Mouse (Mus musculus): ENCODE measurements around the gene Tmem217. TPM values are rescaled to one million over a fixed set of nuclear protein-coding genes. Genes with fewer than 3 reads are reported as not detected.

Tmem217 gene
- polyA plus RNA-seq, 2 experiments, result 0.09 TPM; not detected in 1

DNA sequence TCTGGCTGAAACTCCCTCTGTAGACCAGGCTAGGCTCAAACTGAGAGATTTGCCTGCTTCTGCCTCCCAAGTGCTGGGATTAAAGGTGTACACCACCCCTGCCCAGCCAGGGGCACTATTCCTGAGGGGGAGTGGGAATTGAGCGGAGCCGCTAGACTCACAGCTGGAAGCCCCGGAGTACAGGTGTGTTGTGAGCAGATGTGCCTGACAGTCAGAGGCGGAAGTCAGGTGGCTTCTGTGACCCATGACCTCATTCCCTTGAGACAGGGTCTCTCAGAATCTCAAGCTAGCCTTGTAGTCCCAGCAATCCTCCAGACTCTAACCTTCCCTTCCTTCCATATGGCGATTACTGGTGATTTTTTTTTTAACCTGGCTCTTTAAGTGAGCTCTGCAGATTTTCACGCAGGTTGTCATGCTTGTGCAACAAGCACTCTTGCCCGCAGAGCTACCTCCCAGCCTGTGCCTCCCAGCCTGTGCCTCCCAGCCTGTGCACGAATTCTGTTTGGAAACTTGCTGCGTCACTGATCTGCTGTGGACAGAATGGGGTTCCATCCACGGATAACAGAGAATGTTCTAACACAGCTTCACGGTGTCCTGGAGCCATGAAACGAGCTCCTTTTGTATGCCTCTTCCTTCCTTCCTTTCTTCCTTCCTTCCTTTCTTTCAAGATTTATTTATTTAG lies 43.1 kb downstream of the Tmem217 start:
- peak overlapping the region; percentile 86 for H3K27ac ChIP-seq
- H3K9ac ChIP-seq (replicated peaks), result peak overlapping the region; percentile 55
- no peaks in the 10 kb centered on the region for H3K36me3 ChIP-seq (replicated peaks; ENCODE audit: control insufficient read depth, insufficient read depth, low read depth)
- H3K4me2 ChIP-seq (ENCODE audit: low read depth), result peak overlapping the region; percentile 37
- 43% methylated on average over 12 of the region's 12 CpGs for WGBS (ENCODE audit: insufficient replicate concordance)
- peak; percentile 76 for ATAC-seq (ENCODE audit: insufficient read depth)
- no peaks in the 10 kb centered on the region for H3K9me3 ChIP-seq (ENCODE audit: control insufficient read depth, low read length)
- no peak for DNase-seq (ENCODE audit: low read depth in 3 of 3, low spot score in 3 of 3)
- no peak overlapping the region for H3K4me3 ChIP-seq (ENCODE audit: insufficient read depth in 1 of 2, low read depth in 2 of 2, low read length in 2 of 2)
- peaks cover 32 to 59% of the 10 kb centered on the region in 2 experiments for H3K4me1 ChIP-seq (replicated peaks; ENCODE audit: control insufficient read depth in 2 of 2, insufficient read depth in 2 of 2, low read length in 1 of 2)
- TF ChIP-seq CTCF (IDR thresholded peaks at IDR 0.05; ENCODE audit: low read depth) (no peak), EP300 (IDR thresholded peaks at IDR 0.05; ENCODE audit: low read depth) (peak; percentile 70)
- no peaks in the 10 kb centered on the region for H3K27me3 ChIP-seq (ENCODE audit: control insufficient read depth, insufficient read depth, low read length)

GRCm38 (mm10) chr17:29503700-29504099 lies 48.5 kb downstream of the Tmem217 start:
- ATAC-seq (ENCODE audit: insufficient read depth) (no peak), DNase-seq (ENCODE audit: low read depth in 3 of 3, low spot score in 3 of 3) (no peak)
- no peaks in the 10 kb centered on the region for H3K27me3 ChIP-seq (ENCODE audit: control insufficient read depth, insufficient read depth, low read length)
- no peak overlapping the region for H3K4me3 ChIP-seq (ENCODE audit: insufficient read depth in 1 of 2, low read depth in 2 of 2, low read length in 2 of 2)
- no peaks in the 10 kb centered on the region; the same call in 1 of the 2 replicates for H3K9me3 ChIP-seq (ENCODE audit: control insufficient read depth, low read length)
- TF ChIP-seq CTCF (IDR thresholded peaks at IDR 0.05; ENCODE audit: low read depth) (peak; percentile 70), EP300 (IDR thresholded peaks at IDR 0.05; ENCODE audit: low read depth) (no peak)
- no peak overlapping the region for H3K9ac ChIP-seq (replicated peaks)
- H3K36me3 ChIP-seq (replicated peaks; ENCODE audit: control insufficient read depth, insufficient read depth, low read depth), result no peaks in the 10 kb centered on the region
- H3K4me2 ChIP-seq (ENCODE audit: low read depth), result peak overlapping the region; percentile 68
- 82% methylated on average over 5 of the region's 5 CpGs for WGBS (ENCODE audit: insufficient replicate concordance)
- peak overlapping the region; percentile 95 for H3K27ac ChIP-seq
- peaks cover 53 to 65% of the 10 kb centered on the region in 2 experiments for H3K4me1 ChIP-seq (replicated peaks; ENCODE audit: control insufficient read depth in 2 of 2, insufficient read depth in 2 of 2, low read length in 1 of 2)

DNA sequence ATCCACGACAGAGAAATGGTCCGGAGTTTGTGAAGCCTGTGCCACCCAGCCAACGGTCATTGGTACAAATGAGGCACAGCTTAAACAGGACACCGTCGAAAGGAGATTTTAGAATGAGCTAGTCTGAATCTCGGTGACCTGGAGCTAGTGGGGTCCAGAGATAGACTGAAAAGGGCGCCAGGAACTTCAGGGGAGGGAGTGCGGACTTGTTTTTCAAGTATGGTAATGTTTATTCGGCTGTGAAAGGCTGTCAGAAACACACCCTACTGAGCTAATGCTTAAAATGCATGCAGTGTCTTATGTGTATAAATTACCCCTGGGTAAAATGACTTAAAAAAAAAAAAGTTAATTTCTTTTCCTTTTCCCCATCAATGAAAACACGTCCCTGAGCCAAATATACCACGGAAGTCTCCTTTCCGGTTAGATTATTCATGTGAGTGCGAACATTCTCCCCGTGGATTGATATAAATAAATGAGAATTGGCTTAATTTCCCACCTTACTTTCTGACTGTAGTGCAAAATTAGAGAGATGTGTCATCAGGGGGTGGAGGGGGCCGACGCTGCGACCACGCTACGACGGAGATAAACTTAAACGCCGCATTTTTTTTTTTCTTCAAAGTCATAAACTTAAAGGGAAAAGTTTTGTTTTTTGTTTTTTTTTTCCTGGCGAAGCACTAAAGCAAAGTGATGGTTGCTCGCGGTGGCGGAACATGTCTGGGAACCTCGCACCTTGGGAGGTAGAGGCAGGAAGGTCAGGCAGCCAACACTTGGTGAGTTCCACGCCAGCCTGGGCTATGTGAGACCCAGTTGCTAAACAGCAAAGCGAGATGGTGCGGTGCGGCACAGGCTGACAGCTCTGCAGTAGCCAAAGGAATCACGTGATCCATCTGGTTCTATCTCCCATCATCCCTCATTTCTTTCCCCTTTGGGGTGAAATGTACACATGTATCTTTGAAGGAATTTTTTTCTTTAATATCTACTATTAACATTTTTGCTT lies 49.2 kb downstream of the Tmem217 start:
- Histone ChIP-seq H3K9me3 (ENCODE audit: control insufficient read depth, low read length) (no peaks in the 10 kb centered on the region; the same call in 1 of the 2 replicates), H3K36me3 (replicated peaks; ENCODE audit: control insufficient read depth, insufficient read depth, low read depth) (no peaks in the 10 kb centered on the region), H3K27ac (peak overlapping the region; percentile 95), H3K4me1 (replicated peaks; ENCODE audit: control insufficient read depth in 2 of 2, insufficient read depth in 2 of 2, low read length in 1 of 2) (peaks cover 56 to 66% of the 10 kb centered on the region in 2 experiments), H3K4me3 (ENCODE audit: insufficient read depth in 1 of 2, low read depth in 2 of 2, low read length in 2 of 2) (peak overlapping the region in 1 of 2 experiments; percentile 18; a peak in 2 of 4 replicates), H3K27me3 (ENCODE audit: control insufficient read depth, insufficient read depth, low read length) (no peaks in the 10 kb centered on the region), H3K4me2 (ENCODE audit: low read depth) (peak overlapping the region; percentile 68), H3K9ac (replicated peaks) (peak overlapping the region; percentile 74)
- TF ChIP-seq CTCF (IDR thresholded peaks at IDR 0.05; ENCODE audit: low read depth), result no peak
- no peak for TF ChIP-seq EP300 (IDR thresholded peaks at IDR 0.05; ENCODE audit: low read depth)
- 9% methylated on average over 32 of the region's 32 CpGs for WGBS (ENCODE audit: insufficient replicate concordance)
- ATAC-seq (ENCODE audit: insufficient read depth) (no peak), DNase-seq (ENCODE audit: low read depth in 3 of 3, low spot score in 3 of 3) (no peak)

GRCm38 (mm10) chr17:29502005-29502668 lies 50.0 kb downstream of the Tmem217 start:
- Histone ChIP-seq H3K4me1 (replicated peaks; ENCODE audit: control insufficient read depth in 2 of 2, insufficient read depth in 2 of 2, low read length in 1 of 2) (peaks cover 61 to 72% of the 10 kb centered on the region in 2 experiments), H3K4me3 (ENCODE audit: insufficient read depth in 1 of 2, low read depth in 2 of 2, low read length in 2 of 2) (peak overlapping the region in 1 of 2 experiments; percentile 16; a peak in 1 of 4 replicates), H3K36me3 (replicated peaks; ENCODE audit: control insufficient read depth, insufficient read depth, low read depth) (no peaks in the 10 kb centered on the region), H3K27ac (peak overlapping the region; percentile 95), H3K9ac (replicated peaks) (peak overlapping the region; percentile 74), H3K9me3 (ENCODE audit: control insufficient read depth, low read length) (no peaks in the 10 kb centered on the region; the same call in 1 of the 2 replicates), H3K27me3 (ENCODE audit: control insufficient read depth, insufficient read depth, low read length) (no peaks in the 10 kb centered on the region), H3K4me2 (ENCODE audit: low read depth) (peak overlapping the region; percentile 68)
- DNase-seq (ENCODE audit: low read depth in 3 of 3, low spot score in 3 of 3) (no peak), ATAC-seq (ENCODE audit: insufficient read depth) (no peak)
- 37% methylated on average over 7 of the region's 7 CpGs for WGBS (ENCODE audit: insufficient replicate concordance)
- no peak for TF ChIP-seq CTCF (IDR thresholded peaks at IDR 0.05; ENCODE audit: low read depth)
- TF ChIP-seq EP300 (IDR thresholded peaks at IDR 0.05; ENCODE audit: low read depth), result peak; percentile 54; the same call in 1 of the 2 replicates
